Mouse (Mus musculus) lung, embryonic 16.5 days (tissue): Measurements from ENCODE around the gene Rbm4. TPM values are rescaled to one million over a fixed set of nuclear protein-coding genes. Genes with fewer than 3 reads are reported as not detected.
A peak's percentile ranks its signal among the peaks of the same experiment; 100 is the strongest.

Source experiments
- ATAC-seq: fragments of 200-750 bp; cut with Nextera tagmentation; 2 replicates; pipeline ENCODE4 v1.8.0; 2017; ENCODE audit warnings: low read depth, mild to moderate bottlenecking, moderate library complexity
- H3K27ac ChIP-seq: fragments of 300-500 bp; sonication (generic); 2 replicates; pipeline ENCODE4 v1.5.1; 2014; ENCODE audit warnings: mild to moderate bottlenecking, control low read depth, low read length
- H3K27me3 ChIP-seq: fragments of 300-500 bp; sonication (generic); 2 replicates; pipeline ENCODE4 v1.6.1; 2014; ENCODE audit warnings: low read depth, low read length, mixed read lengths; ENCODE audit not compliant: control insufficient read depth, insufficient read depth
- H3K36me3 ChIP-seq: fragments of 300-500 bp; sonication (generic); 2 replicates; pipeline ENCODE4 v1.6.1; 2014; ENCODE audit warnings: low read length; ENCODE audit not compliant: control insufficient read depth, insufficient read depth
- H3K4me1 ChIP-seq: fragments of 300-500 bp; sonication (generic); replicated peaks from 2 replicates; pipeline ENCODE4 v1.6.1; 2014; ENCODE audit warnings: low read length, mixed read lengths; ENCODE audit not compliant: control insufficient read depth, insufficient read depth
- H3K4me2 ChIP-seq: fragments of 300-500 bp; sonication (generic); 2 replicates; pipeline ENCODE4 v1.6.1; 2014; ENCODE audit warnings: low read depth, low read length, control low read depth
- H3K4me3 ChIP-seq: fragments of 300-500 bp; sonication (generic); 2 replicates; pipeline ENCODE4 v1.5.1; 2014; ENCODE audit warnings: mild to moderate bottlenecking, low read length, control low read depth
- H3K9ac ChIP-seq: fragments of 300-500 bp; sonication (generic); 2 replicates; pipeline ENCODE4 v1.6.1; 2014; ENCODE audit warnings: low read length, control low read depth
- H3K9me3 ChIP-seq: fragments of 300-500 bp; sonication (generic); 2 replicates; pipeline ENCODE4 v1.6.1; 2016; ENCODE audit warnings: low read length; ENCODE audit not compliant: control insufficient read depth
- WGBS: fragments of 180-500 bp; shearing (Covaris S2); extraction: QIAGEN DNeasy Blood & Tissue Kit; methylation state at CpG from one replicate; pipeline ENCODE4 v1.1.7; 2014; 5-methylcytosine and 5-hydroxymethylcytosine counted together
- polyA plus RNA-seq: library from polyadenylated mRNA; unstranded; fragments of >200 nt; fragmentation: Nextera tagmentation; extraction: Ambion mirVana; gene quantifications from 2 replicates; pipeline ENCODE4 v1.2.1, GENCODE M21; 2015

The Rbm4 gene
- polyA plus RNA-seq, 1 experiment from 2014 or later: 52.2 TPM

GRCm38 (mm10) chr19:4747631-4748312 is 45.9 kb downstream of the Rbm4 start:
- H3K9me3 ChIP-seq: no peaks in the 10 kb centered on the region
- no peaks in the 10 kb centered on the region for H3K36me3 ChIP-seq
- no peak for ATAC-seq
- H3K27ac ChIP-seq: no peak overlapping the region
- no peak overlapping the region for H3K4me3 ChIP-seq
- WGBS: 83% methylated on average over 9 of the region's 9 CpGs
- no peaks in the 10 kb centered on the region for H3K27me3 ChIP-seq
- H3K9ac ChIP-seq: no peak overlapping the region
- no peaks in the 10 kb centered on the region for H3K4me1 ChIP-seq
- no peak overlapping the region for H3K4me2 ChIP-seq

- Histone ChIP-seq H3K4me2 (no peak overlapping the region), H3K36me3 (no peaks in the 10 kb centered on the region), H3K27ac (no peak overlapping the region), H3K4me3 (no peak overlapping the region), H3K9me3 (no peaks in the 10 kb centered on the region), H3K4me1 (no peaks in the 10 kb centered on the region), H3K27me3 (no peaks in the 10 kb centered on the region), H3K9ac (no peak overlapping the region)
- WGBS: 73% methylated on average over 14 of the region's 14 CpGs
- no peak for ATAC-seq
These were observed 47.1 kb downstream of the Rbm4 start for GRCm38 (mm10) chr19:4746611-4747010.

- Histone ChIP-seq H3K27me3 (no peaks in the 10 kb centered on the region), H3K4me3 (no peak overlapping the region), H3K36me3 (no peaks in the 10 kb centered on the region), H3K4me2 (no peak overlapping the region), H3K27ac (no peak overlapping the region), H3K4me1 (no peaks in the 10 kb centered on the region), H3K9ac (no peak overlapping the region), H3K9me3 (no peaks in the 10 kb centered on the region)
- WGBS: 89% methylated on average over 10 of the region's 10 CpGs
- no peak for ATAC-seq
These were observed 48.0 kb downstream of the Rbm4 start for GRCm38 (mm10) chr19:4745681-4746080.

- no peak overlapping the region for H3K4me3 ChIP-seq
- 0 out of 2 replicates have a peak overlapping the region, but pooled peaks have one; percentile 18 for H3K9ac ChIP-seq
- no peak overlapping the region for H3K4me2 ChIP-seq
- no peaks in the 10 kb centered on the region for H3K4me1 ChIP-seq
- H3K36me3 ChIP-seq: no peaks in the 10 kb centered on the region
- 0 out of 2 replicates have a peak, but pooled peaks have one; percentile 45 for ATAC-seq
- no peaks in the 10 kb centered on the region for H3K9me3 ChIP-seq
- H3K27ac ChIP-seq: no peak overlapping the region
- H3K27me3 ChIP-seq: no peaks in the 10 kb centered on the region
- 46% methylated on average over 9 of the region's 9 CpGs for WGBS
These were observed 48.6 kb downstream of the Rbm4 start for GRCm38 (mm10) chr19:4745057-4745456.

- WGBS: 76% methylated on average over 14 of the region's 14 CpGs
- no peak overlapping the region for H3K4me2 ChIP-seq
- no peak overlapping the region for H3K4me3 ChIP-seq
- H3K9ac ChIP-seq: no peak overlapping the region
- no peaks in the 10 kb centered on the region for H3K4me1 ChIP-seq
- no peak overlapping the region for H3K27ac ChIP-seq
- H3K36me3 ChIP-seq: 0 out of 2 replicates have a peak, but pooled peaks cover under 1% of the 10 kb centered on the region
- no peaks in the 10 kb centered on the region for H3K9me3 ChIP-seq
- H3K27me3 ChIP-seq: no peaks in the 10 kb centered on the region
- no peak for ATAC-seq
These were observed 49.7 kb downstream of the Rbm4 start for GRCm38 (mm10) chr19:4744026-4744425.

- Histone ChIP-seq H3K9ac (no peak overlapping the region), H3K27me3 (no peaks in the 10 kb centered on the region), H3K4me2 (no peak overlapping the region), H3K4me3 (no peak overlapping the region), H3K36me3 (0 out of 2 replicates have a peak, but pooled peaks cover 2% of the 10 kb centered on the region), H3K4me1 (no peaks in the 10 kb centered on the region), H3K27ac (no peak overlapping the region), H3K9me3 (no peaks in the 10 kb centered on the region)
- no peak for ATAC-seq
- 36% methylated on average over 5 of the region's 5 CpGs for whole genome bisulfite sequencing
These were observed 50.2 kb downstream of the Rbm4 start for GRCm38 (mm10) chr19:4743524-4743923.

GRCm38 (mm10) chr19:4742229-4742628 is 51.5 kb downstream of the Rbm4 start:
- Histone ChIP-seq H3K36me3 (0 out of 2 replicates have a peak, but pooled peaks cover 2% of the 10 kb centered on the region), H3K4me3 (no peak overlapping the region), H3K27me3 (no peaks in the 10 kb centered on the region), H3K4me2 (no peak overlapping the region), H3K9me3 (no peaks in the 10 kb centered on the region), H3K4me1 (no peaks in the 10 kb centered on the region), H3K9ac (no peak overlapping the region), H3K27ac (no peak overlapping the region)
- no peak for ATAC-seq
- WGBS: 86% methylated on average over 6 of the region's 6 CpGs

- Histone ChIP-seq H3K36me3 (0 out of 2 replicates have a peak, but pooled peaks cover 2% of the 10 kb centered on the region), H3K4me3 (no peak overlapping the region), H3K4me2 (no peak overlapping the region), H3K9ac (no peak overlapping the region), H3K9me3 (no peaks in the 10 kb centered on the region), H3K27me3 (no peaks in the 10 kb centered on the region), H3K27ac (no peak overlapping the region), H3K4me1 (no peaks in the 10 kb centered on the region)
- ATAC-seq: no peak
- 72% methylated on average over 10 of the region's 10 CpGs for WGBS
These were observed 52.2 kb downstream of the Rbm4 start for GRCm38 (mm10) chr19:4741482-4741881.

GRCm38 (mm10) chr19:4739762-4740161 is 53.9 kb downstream of the Rbm4 start:
- no peaks in the 10 kb centered on the region for H3K9me3 ChIP-seq
- no peak overlapping the region for H3K27ac ChIP-seq
- no peak overlapping the region for H3K4me2 ChIP-seq
- H3K4me1 ChIP-seq: no peaks in the 10 kb centered on the region
- no peaks in the 10 kb centered on the region for H3K27me3 ChIP-seq
- no peak overlapping the region for H3K9ac ChIP-seq
- 82% methylated on average over 5 of the region's 5 CpGs for WGBS
- ATAC-seq: no peak
- H3K36me3 ChIP-seq: 0 out of 2 replicates have a peak, but pooled peaks cover 2% of the 10 kb centered on the region
- no peak overlapping the region for H3K4me3 ChIP-seq
